Mouse (Mus musculus) liver, embryonic 14.5 days (tissue): ENCODE data around the gene Pnpla8.

ENCODE experiments used
- CTCF ChIP-seq: IDR thresholded peaks from 2 replicates; pipeline ENCODE4 v1.5.1; 2016; ENCODE audit warnings: antibody characterized with exemption, low read depth, control low read depth
- EP300 ChIP-seq: IDR thresholded peaks from 2 replicates; pipeline ENCODE4 v1.6.1; 2016; ENCODE audit warnings: antibody characterized with exemption, low read depth

GRCm38 (mm10) chr12:44248309-44248977 is 27.3 kb downstream of the Pnpla8 start:
- TF ChIP-seq CTCF (no peak), EP300 (no peak)
